Mouse (Mus musculus) stomach, postnatal 0 days (tissue): ENCODE measurements around the gene Pax1.

Experiments used
- CTCF ChIP-seq: IDR thresholded peaks from 2 replicates; pipeline ENCODE4 v1.5.1; 2016; ENCODE audit warnings: antibody characterized with exemption, low read depth, mild to moderate bottlenecking, moderate library complexity
- EP300 ChIP-seq: optimal IDR thresholded peaks from 2 replicates; pipeline ENCODE3; 2016; ENCODE audit warnings: antibody characterized with exemption

DNA sequence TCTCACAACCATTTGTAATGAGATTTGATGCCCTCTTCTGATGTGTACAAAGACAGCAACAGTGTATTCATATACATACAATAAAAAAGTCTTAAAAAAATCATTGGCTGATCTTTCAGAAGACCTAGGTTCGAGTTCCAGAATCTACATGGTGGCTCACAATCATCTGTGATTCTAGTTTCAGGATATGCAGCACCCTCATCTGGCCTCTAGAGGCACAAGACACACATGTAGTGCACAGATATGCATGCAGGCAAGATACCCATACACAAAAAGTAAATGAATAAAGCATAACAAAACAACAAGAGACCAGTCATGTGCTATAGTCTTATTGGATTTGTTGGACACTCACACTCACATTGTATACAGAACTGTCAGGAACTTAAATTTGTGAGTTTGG is 47.6 kb downstream of the Pax1 start:
- peak; percentile 33 for TF ChIP-seq CTCF
- no peak for TF ChIP-seq EP300
